ENCODE assay signal across 17 mouse cellular contexts in genomic region chr6:127803046-127803729, GRCm38 (mm10). TPM values are rescaled to one million over a fixed set of nuclear protein-coding genes. Genes with fewer than 3 reads are reported as not detected.
A peak's percentile ranks its signal among the peaks of the same experiment; 100 is the strongest.
DNase-seq lines count a peak whose midpoint lies in the region; ATAC-seq lines count a peak whose summit lies in the region.
"Had no signal": no experiment of that assay in that cellular context is flagged by ENCODE, and none has a peak within 500 bp of the region (broad histone marks: within the 10 kb centered on the region; RNA-seq: fewer than 3 reads in every experiment).

No protein-coding gene starts in this region.

- H3K27ac ChIP-seq in forebrain, embryonic 14.5 days (ENCODE audit: low read depth, low read length) = no peak overlapping the region
- H3K27ac ChIP-seq in forebrain, embryonic 12.5 days = no peak overlapping the region
- H3K27ac ChIP-seq in midbrain, embryonic 14.5 days (replicated peaks; ENCODE audit: low read depth, low read length) = no peak overlapping the region
- no peak overlapping the region for H3K27ac ChIP-seq in midbrain, embryonic 10.5 days (replicated peaks)
- no peak overlapping the region for H3K27ac ChIP-seq in hindbrain, embryonic 14.5 days
- no peak overlapping the region; the same call in 1 of the 2 replicates for H3K27ac ChIP-seq in neural tube, embryonic 15.5 days (replicated peaks)
- H3K27ac ChIP-seq in liver, embryonic 11.5 days (ENCODE audit: low read depth, low read length) = no peak overlapping the region
- H3K27ac ChIP-seq: left cerebral cortex, adult 2 months had no signal

- no peaks in the 10 kb centered on the region for H3K4me1 ChIP-seq in forebrain, embryonic 14.5 days (ENCODE audit: control insufficient read depth, insufficient read depth, low read length)
- H3K4me1 ChIP-seq in forebrain, embryonic 12.5 days = no peaks in the 10 kb centered on the region
- no peaks in the 10 kb centered on the region for H3K4me1 ChIP-seq in midbrain, embryonic 14.5 days (ENCODE audit: control insufficient read depth, insufficient read depth, low read length)
- H3K4me1 ChIP-seq in midbrain, embryonic 10.5 days = peaks cover 23% of the 10 kb centered on the region
- H3K4me1 ChIP-seq in hindbrain, embryonic 14.5 days (replicated peaks; ENCODE audit: control insufficient read depth, insufficient read depth, low read length) = no peaks in the 10 kb centered on the region
- peaks cover 13% of the 10 kb centered on the region; the same call in 1 of the 2 replicates for H3K4me1 ChIP-seq in neural tube, embryonic 15.5 days
- H3K4me1 ChIP-seq in liver, embryonic 11.5 days (replicated peaks; ENCODE audit: control insufficient read depth, insufficient read depth, low read length) = no peaks in the 10 kb centered on the region

- DNase-seq in forebrain, embryonic 14.5 days (ENCODE audit: low spot score) = peak; percentile 76
- DNase-seq in midbrain, embryonic 14.5 days = peak; percentile 56
- DNase-seq in midbrain, embryonic 10.5 days (ENCODE audit: low spot score) = no peak
- peak; percentile 58 for DNase-seq in hindbrain, embryonic 14.5 days (ENCODE audit: low spot score)
- DNase-seq in heart, adult 8-10 months (ENCODE audit: low spot score) = no peak
- no peak for DNase-seq in liver, embryonic 11.5 days (ENCODE audit: low spot score)
- DNase-seq: adrenal gland, postnatal 36 days; cerebellum, adult 9-10 months; gastrocnemius, postnatal 36 days; heart, postnatal 10 days; kidney, adult 18-20 months had no signal

- H3K4me2 ChIP-seq in forebrain, embryonic 14.5 days (ENCODE audit: low read length) = no peak overlapping the region
- no peak overlapping the region for H3K4me2 ChIP-seq in forebrain, embryonic 12.5 days
- no peak overlapping the region for H3K4me2 ChIP-seq in midbrain, embryonic 14.5 days (ENCODE audit: low read length)
- no peak overlapping the region for H3K4me2 ChIP-seq in hindbrain, embryonic 14.5 days (replicated peaks)
- H3K4me2 ChIP-seq in neural tube, embryonic 15.5 days = no peak overlapping the region
- no peak overlapping the region for H3K4me2 ChIP-seq in liver, embryonic 11.5 days
- H3K4me2 ChIP-seq: midbrain, embryonic 11.5 days had no signal

- ATAC-seq in forebrain, embryonic 14.5 days = peak; percentile 82
- ATAC-seq in forebrain, embryonic 12.5 days (ENCODE audit: low FRiP score) = no peak
- ATAC-seq in midbrain, embryonic 14.5 days (ENCODE audit: low FRiP score, low TSS enrichment) = no peak
- peak; percentile 70; the same call in 1 of the 2 replicates for ATAC-seq in hindbrain, embryonic 14.5 days (ENCODE audit: low FRiP score)
- peak; percentile 66 for ATAC-seq in neural tube, embryonic 15.5 days (ENCODE audit: low FRiP score)
- no peak for ATAC-seq in liver, embryonic 11.5 days (replicated peaks; ENCODE audit: low FRiP score)

- no peaks in the 10 kb centered on the region for H3K36me3 ChIP-seq in forebrain, embryonic 14.5 days (ENCODE audit: control insufficient read depth, insufficient read depth, low read length)
- H3K36me3 ChIP-seq in forebrain, embryonic 12.5 days (replicated peaks) = no peaks in the 10 kb centered on the region
- no peaks in the 10 kb centered on the region for H3K36me3 ChIP-seq in midbrain, embryonic 14.5 days (ENCODE audit: control insufficient read depth, insufficient read depth, low read length)
- no peaks in the 10 kb centered on the region for H3K36me3 ChIP-seq in midbrain, embryonic 10.5 days
- H3K36me3 ChIP-seq in hindbrain, embryonic 14.5 days (replicated peaks; ENCODE audit: control insufficient read depth, insufficient read depth) = no peaks in the 10 kb centered on the region
- no peaks in the 10 kb centered on the region for H3K36me3 ChIP-seq in neural tube, embryonic 15.5 days
- no peaks in the 10 kb centered on the region for H3K36me3 ChIP-seq in liver, embryonic 11.5 days (ENCODE audit: control insufficient read depth, insufficient read depth, low read length)

- WGBS in forebrain, embryonic 14.5 days = 29% methylated on average over 9 of the region's 9 CpGs
- 69% methylated on average over 9 of the region's 9 CpGs for WGBS in forebrain, embryonic 12.5 days
- WGBS in midbrain, embryonic 14.5 days = 57% methylated on average over 9 of the region's 9 CpGs
- 72% methylated on average over 9 of the region's 9 CpGs for WGBS in midbrain, embryonic 10.5 days
- 43% methylated on average over 9 of the region's 9 CpGs for WGBS in hindbrain, embryonic 14.5 days
- 42% methylated on average over 9 of the region's 9 CpGs for WGBS in neural tube, embryonic 15.5 days
- WGBS in liver, embryonic 11.5 days = 77% methylated on average over 9 of the region's 9 CpGs

- H3K4me3 ChIP-seq in forebrain, embryonic 14.5 days (ENCODE audit: low read depth, low read length) = no peak overlapping the region
- H3K4me3 ChIP-seq in forebrain, embryonic 12.5 days (replicated peaks) = no peak overlapping the region
- no peak overlapping the region for H3K4me3 ChIP-seq in midbrain, embryonic 14.5 days (replicated peaks; ENCODE audit: low read depth, low read length)
- H3K4me3 ChIP-seq in midbrain, embryonic 10.5 days = no peak overlapping the region
- no peak overlapping the region for H3K4me3 ChIP-seq in hindbrain, embryonic 14.5 days (replicated peaks; ENCODE audit: low read length)
- H3K4me3 ChIP-seq in neural tube, embryonic 15.5 days (replicated peaks) = no peak overlapping the region
- no peak overlapping the region for H3K4me3 ChIP-seq in liver, embryonic 11.5 days (ENCODE audit: low read depth, low read length)
- H3K4me3 ChIP-seq: left cerebral cortex, adult 2 months had no signal

- no peak overlapping the region for H3K9ac ChIP-seq in forebrain, embryonic 14.5 days (ENCODE audit: low read length)
- no peak overlapping the region for H3K9ac ChIP-seq in forebrain, embryonic 12.5 days
- H3K9ac ChIP-seq in midbrain, embryonic 14.5 days (replicated peaks; ENCODE audit: low read length) = no peak overlapping the region
- no peak overlapping the region for H3K9ac ChIP-seq in hindbrain, embryonic 14.5 days
- H3K9ac ChIP-seq in neural tube, embryonic 15.5 days (replicated peaks) = no peak overlapping the region
- H3K9ac ChIP-seq in liver, embryonic 11.5 days (ENCODE audit: low read depth, low read length) = no peak overlapping the region

- no peaks in the 10 kb centered on the region for H3K27me3 ChIP-seq in forebrain, embryonic 14.5 days (replicated peaks; ENCODE audit: control insufficient read depth, insufficient read depth, low read length)
- no peaks in the 10 kb centered on the region for H3K27me3 ChIP-seq in forebrain, embryonic 12.5 days
- no peaks in the 10 kb centered on the region for H3K27me3 ChIP-seq in midbrain, embryonic 14.5 days (ENCODE audit: control insufficient read depth, insufficient read depth, low read length)
- no peaks in the 10 kb centered on the region for H3K27me3 ChIP-seq in midbrain, embryonic 10.5 days (ENCODE audit: low read depth, poor library complexity, severe bottlenecking)
- H3K27me3 ChIP-seq in hindbrain, embryonic 14.5 days (ENCODE audit: control insufficient read depth, insufficient read depth, low read length) = no peaks in the 10 kb centered on the region
- no peaks in the 10 kb centered on the region; the same call in 1 of the 2 replicates for H3K27me3 ChIP-seq in neural tube, embryonic 15.5 days (replicated peaks)
- no peaks in the 10 kb centered on the region for H3K27me3 ChIP-seq in liver, embryonic 11.5 days (replicated peaks; ENCODE audit: control insufficient read depth, insufficient read depth, low read length)

- H3K9me3 ChIP-seq in forebrain, embryonic 14.5 days (replicated peaks; ENCODE audit: control insufficient read depth, low read length) = no peaks in the 10 kb centered on the region
- no peaks in the 10 kb centered on the region for H3K9me3 ChIP-seq in forebrain, embryonic 12.5 days
- no peaks in the 10 kb centered on the region for H3K9me3 ChIP-seq in midbrain, embryonic 14.5 days (ENCODE audit: control insufficient read depth, low read length)
- H3K9me3 ChIP-seq in midbrain, embryonic 10.5 days (replicated peaks) = no peaks in the 10 kb centered on the region
- no peaks in the 10 kb centered on the region; the same call in 1 of the 2 replicates for H3K9me3 ChIP-seq in hindbrain, embryonic 14.5 days (ENCODE audit: control insufficient read depth, low read length)
- no peaks in the 10 kb centered on the region for H3K9me3 ChIP-seq in neural tube, embryonic 15.5 days (replicated peaks)
- H3K9me3 ChIP-seq in liver, embryonic 11.5 days (ENCODE audit: control insufficient read depth, low read length) = no peaks in the 10 kb centered on the region

RNA-seq across cellular contexts. Expression of gene Prmt8, which starts 33.9 kb away (rescaled TPM):
- 16.6 and 17.9 TPM in 2 replicates for polyA plus RNA-seq in forebrain, embryonic 14.5 days (2014; fragmentation: Nextera tagmentation; extraction: Ambion mirVana)
- polyA plus RNA-seq in forebrain, embryonic 12.5 days (2016; fragmentation: Nextera tagmentation; extraction: Ambion mirVana) = 16.6 and 18.4 TPM in 2 replicates
- polyA plus RNA-seq in midbrain, embryonic 14.5 days (2014; fragmentation: Nextera tagmentation; extraction: Ambion mirVana) = 24.9 and 28.5 TPM in 2 replicates
- 18.3 and 22.1 TPM in 2 replicates for polyA plus RNA-seq in midbrain, embryonic 10.5 days (2016; fragmentation: Nextera tagmentation; extraction: Ambion mirVana)
- polyA plus RNA-seq in hindbrain, embryonic 14.5 days (2014; fragmentation: Nextera tagmentation; extraction: Ambion mirVana) = 35.0 and 37.4 TPM in 2 replicates
- 32.8 and 37.9 TPM in 2 replicates for polyA plus RNA-seq in neural tube, embryonic 15.5 days (2015; fragmentation: Nextera tagmentation; extraction: Ambion mirVana)
- total RNA-seq in heart, adult 8-10 months (2022) = not detected
- 0.10 and 0.18 TPM in 2 replicates for polyA plus RNA-seq in liver, embryonic 11.5 days (2014; fragmentation: Nextera tagmentation; extraction: Ambion mirVana)
- total RNA-seq: adrenal gland, postnatal 36 days; gastrocnemius, postnatal 36 days; heart, postnatal 10 days had no signal
- polyA plus RNA-seq: liver, embryonic 16.5 days; thymus, postnatal 0 days had no signal

Comparison
In these comparisons a context has a peak if more than half of its experiments do, and no peak if none do; other contexts are left out.
1. ATAC-seq: peak in forebrain, embryonic 14.5 days (single experiment), hindbrain, embryonic 14.5 days (single experiment) and neural tube, embryonic 15.5 days (single experiment); none in forebrain, embryonic 12.5 days (single experiment), midbrain, embryonic 14.5 days (single experiment) and liver, embryonic 11.5 days (single experiment).
2. DNase-seq: peak in forebrain, embryonic 14.5 days (single experiment), midbrain, embryonic 14.5 days (single experiment) and hindbrain, embryonic 14.5 days (single experiment); none in midbrain, embryonic 10.5 days (single experiment), heart, adult 8-10 months (single experiment) and liver, embryonic 11.5 days (single experiment).
3. RNA of gene Prmt8, which starts 33.9 kb away (polyA plus RNA-seq): 32.8 to 37.9 TPM in neural tube, embryonic 15.5 days, 35.0 to 37.4 TPM in hindbrain, embryonic 14.5 days, 24.9 to 28.5 TPM in midbrain, embryonic 14.5 days, 16.6 to 18.4 TPM in forebrain, embryonic 12.5 days, 18.3 to 22.1 TPM in midbrain, embryonic 10.5 days and 16.6 to 17.9 TPM in forebrain, embryonic 14.5 days; 0.10 to 0.18 TPM in liver, embryonic 11.5 days; every median in the first group is over 10 times any median in the second.